Mouse (Mus musculus): Measurements from ENCODE around the gene Fthl17c.
A peak's percentile ranks its signal among the peaks of the same experiment; 100 is the strongest.
"Not testable (repeated sequence)": the region's sequence is repeated elsewhere in the genome, so short reads cannot be mapped to it uniquely, and the experiment has no call there.

Gene Fthl17c

GRCm38 (mm10) chrX:8976459-8976858 is at the start of gene Fthl17c:
Fthl17c (minus strand) TSS chrX:8976559.
- not testable (repeated sequence) for DNase-seq (ENCODE audit: low read depth)

- no peak for DNase-seq (ENCODE audit: low read depth)
These were observed 43.1 kb upstream of the Fthl17c start for GRCm38 (mm10) chrX:9019481-9019880.

GRCm38 (mm10) chrX:9016079-9016478 is 39.7 kb upstream of the Fthl17c start:
- DNase-seq (ENCODE audit: low read depth), result no peak

- DNase-seq (ENCODE audit: low read depth), result not testable (repeated sequence)
These were observed 10.3 kb upstream of the Fthl17c start, which contains the start of gene Fthl17d for GRCm38 (mm10) chrX:8986655-8987054. Fthl17d (minus strand) TSS chrX:8986755.

- DNase-seq (ENCODE audit: low read depth), result not testable (repeated sequence)
These were observed 11.7 kb downstream of the Fthl17c start for GRCm38 (mm10) chrX:8964618-8965017.

- not testable (repeated sequence) for DNase-seq (ENCODE audit: low read depth)
These were observed 13.5 kb downstream of the Fthl17c start, which contains the start of gene Fthl17b for GRCm38 (mm10) chrX:8962875-8963274. Fthl17b (minus strand) TSS chrX:8962975.

GRCm38 (mm10) chrX:8948130-8948805 is 28.1 kb downstream of the Fthl17c start:
- peak; percentile 7 for DNase-seq (ENCODE audit: low read depth)

GRCm38 (mm10) chrX:8944041-8944440 is 32.3 kb downstream of the Fthl17c start:
- no peak for DNase-seq (ENCODE audit: low read depth)

GRCm38 (mm10) chrX:8927308-8927707 is 49.1 kb downstream of the Fthl17c start:
- DNase-seq (ENCODE audit: low read depth), result no peak
